Comparison of ENCODE assay signal across 19 mouse cellular contexts in the genomic region with DNA sequence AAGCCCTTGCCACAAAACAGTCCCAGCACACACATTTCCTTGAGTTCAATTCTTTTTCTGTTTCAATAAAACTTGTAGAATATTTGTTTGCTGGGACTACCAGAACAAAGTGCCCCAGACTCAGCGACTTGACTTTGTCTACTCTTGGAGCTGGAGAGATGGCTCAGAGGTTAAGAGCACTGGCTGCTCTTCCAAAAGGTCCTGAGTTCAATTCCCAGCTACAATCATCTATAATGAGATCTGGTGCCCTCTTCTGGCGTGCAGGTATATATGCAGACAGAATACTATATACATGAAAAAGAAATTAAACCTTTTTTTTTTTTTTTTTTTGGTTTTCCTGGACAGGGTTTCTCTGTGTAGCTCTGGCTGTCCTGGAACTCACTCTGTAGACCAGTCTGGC. TPM values are rescaled to one million over a fixed set of nuclear protein-coding genes. Genes with fewer than 3 reads are reported as not detected.
DNase-seq lines count a peak whose midpoint lies in the region; ATAC-seq and TF ChIP-seq lines count a peak whose summit lies in the region.
"Had no signal": no experiment of that assay in that cellular context is flagged by ENCODE, and none has a peak within 500 bp of the region (broad histone marks: within the 10 kb centered on the region; RNA-seq: fewer than 3 reads in every experiment).

No protein-coding gene starts in this region.

- no peak overlapping the region for H3K27ac ChIP-seq in kidney, postnatal 0 days
- no peak overlapping the region for H3K27ac ChIP-seq in thymus, adult 2 months (ENCODE audit: control insufficient read depth, insufficient read depth, low read length)
- H3K27ac ChIP-seq: forebrain, embryonic 15.5 days; limb, embryonic 15.5 days; midbrain, embryonic 13.5 days; neural tube, embryonic 15.5 days had no signal

- TF ChIP-seq POLR2A in thymus, adult 2 months (IDR thresholded peaks at IDR 0.05; ENCODE audit: control insufficient read depth, extremely low read depth, insufficient read depth, low read length, poor library complexity): no peak

- H3K27me3 ChIP-seq in kidney, postnatal 0 days (ENCODE audit: insufficient read depth, low read length): no peaks in the 10 kb centered on the region
- H3K27me3 ChIP-seq in thymus, adult 2 months (ENCODE audit: control insufficient read depth, insufficient read depth, low read length): no peaks in the 10 kb centered on the region
- H3K27me3 ChIP-seq: forebrain, embryonic 15.5 days; limb, embryonic 15.5 days; midbrain, embryonic 13.5 days; neural tube, embryonic 15.5 days had no signal

- DNase-seq in kidney, postnatal 0 days (ENCODE audit: low spot score): no peak
- no peak for DNase-seq in kidney, adult 9 months
- DNase-seq in thymus, adult 2 months: peak; percentile 40
- DNase-seq in thymus, adult 18-20 months: no peak
- peak; percentile 47 for DNase-seq in T-cell, adult 2 months (ENCODE audit: low spot score)
- peak; percentile 70 for DNase-seq in thymus, postnatal 4 days
- DNase-seq in ovary, adult 18-20 months (ENCODE audit: low spot score): no peak
- no peak for DNase-seq in retina, postnatal 1 day
- DNase-seq: cerebellum, adult 2 months; gastrocnemius, postnatal 10 days; kidney, adult 11 months; kidney, postnatal 36 days; lung, postnatal 4 days; right cerebral cortex, adult 18-20 months had no signal

- H3K9me3 ChIP-seq in kidney, postnatal 0 days (replicated peaks; ENCODE audit: low read length): no peaks in the 10 kb centered on the region
- H3K9me3 ChIP-seq: forebrain, embryonic 15.5 days; limb, embryonic 15.5 days; midbrain, embryonic 13.5 days; neural tube, embryonic 15.5 days had no signal

- WGBS in kidney, postnatal 0 days: 51% methylated on average over 2 of the region's 2 CpGs
- WGBS in thymus, adult 2 months: 49% methylated on average over 2 of the region's 2 CpGs

- no peak overlapping the region for H3K4me3 ChIP-seq in kidney, postnatal 0 days (replicated peaks; ENCODE audit: low read depth, low read length)
- no peak overlapping the region for H3K4me3 ChIP-seq in thymus, adult 2 months (ENCODE audit: control insufficient read depth, insufficient read depth, low read length)
- H3K4me3 ChIP-seq: forebrain, embryonic 15.5 days; limb, embryonic 15.5 days; midbrain, embryonic 13.5 days; neural tube, embryonic 15.5 days had no signal

- no peak overlapping the region for H3K9ac ChIP-seq in kidney, postnatal 0 days (ENCODE audit: low read depth, low read length)
- H3K9ac ChIP-seq: forebrain, embryonic 15.5 days; limb, embryonic 15.5 days; midbrain, embryonic 13.5 days; neural tube, embryonic 15.5 days had no signal

- no peak overlapping the region for H3K4me2 ChIP-seq in kidney, postnatal 0 days (ENCODE audit: low read length)
- H3K4me2 ChIP-seq: forebrain, embryonic 15.5 days; heart, embryonic 11.5 days; limb, embryonic 15.5 days; midbrain, embryonic 13.5 days; neural tube, embryonic 15.5 days had no signal

- peaks cover 12% of the 10 kb centered on the region; the same call in 1 of the 2 replicates for H3K4me1 ChIP-seq in kidney, postnatal 0 days (replicated peaks; ENCODE audit: insufficient read depth, low read length)
- H3K4me1 ChIP-seq in thymus, adult 2 months (replicated peaks; ENCODE audit: control insufficient read depth, insufficient read depth, low read length): peaks cover 10% of the 10 kb centered on the region

- H3K36me3 ChIP-seq in kidney, postnatal 0 days (ENCODE audit: insufficient read depth, low read length): no peaks in the 10 kb centered on the region
- H3K36me3 ChIP-seq in thymus, adult 2 months (ENCODE audit: control insufficient read depth, insufficient read depth, low read length): no peaks in the 10 kb centered on the region
- H3K36me3 ChIP-seq: forebrain, embryonic 15.5 days; limb, embryonic 15.5 days; midbrain, embryonic 13.5 days; neural tube, embryonic 15.5 days had no signal

- TF ChIP-seq CTCF in kidney, postnatal 0 days (IDR thresholded peaks at IDR 0.05; ENCODE audit: low read depth): peak; percentile 51
- TF ChIP-seq CTCF in thymus, adult 2 months (IDR thresholded peaks at IDR 0.05; ENCODE audit: borderline replicate concordance, control insufficient read depth, extremely low read depth, insufficient read depth, low read length, poor library complexity): no peak

- no peak for ATAC-seq in kidney, postnatal 0 days (replicated peaks; ENCODE audit: low FRiP score, low read depth)
- ATAC-seq: forebrain, embryonic 15.5 days; midbrain, embryonic 13.5 days had no signal

RNA-seq across cellular contexts. Expression of gene Brf1, which starts 2.2 kb away (rescaled TPM):
- 41.4 and 43.6 TPM in 2 replicates for polyA plus RNA-seq in kidney, postnatal 0 days (2015; fragmentation: Nextera tagmentation; extraction: Ambion mirVana)
- polyA plus RNA-seq in thymus, adult 2 months (2012; rRNA removed): 247 and 304 TPM in 2 replicates

RNA-seq across cellular contexts. Expression of gene Pacs2, which starts 11.6 kb away (rescaled TPM):
- 7.9 and 9.5 TPM in 2 replicates for polyA plus RNA-seq in kidney, postnatal 0 days (2015; fragmentation: Nextera tagmentation; extraction: Ambion mirVana)
- 60.3 and 66.6 TPM in 2 replicates for polyA plus RNA-seq in thymus, adult 2 months (2012; rRNA removed)

RNA-seq across cellular contexts. Expression of gene Btbd6, which starts 26.4 kb away (rescaled TPM):
- polyA plus RNA-seq in kidney, postnatal 0 days (2015; fragmentation: Nextera tagmentation; extraction: Ambion mirVana): 22.8 and 24.9 TPM in 2 replicates
- 69.7 and 87.6 TPM in 2 replicates for polyA plus RNA-seq in thymus, adult 2 months (2012; rRNA removed)

Comparison
In these comparisons a context has a peak if more than half of its experiments do, and no peak if none do; other contexts are left out.
1. DNase-seq: peak in thymus, adult 2 months (single experiment), T-cell, adult 2 months (single experiment) and thymus, postnatal 4 days (single experiment); none in kidney, postnatal 0 days (single experiment), kidney, adult 9 months (single experiment), thymus, adult 18-20 months (0 of 2), ovary, adult 18-20 months (single experiment) and retina, postnatal 1 day (single experiment).